Mouse (Mus musculus): ENCODE data around the gene Tfec. TPM values are rescaled to one million over a fixed set of nuclear protein-coding genes. Genes with fewer than 3 reads are reported as not detected.

The Tfec gene
- polyA plus RNA-seq, 1 experiment from 2014 or later, result 4.4 TPM

DNA sequence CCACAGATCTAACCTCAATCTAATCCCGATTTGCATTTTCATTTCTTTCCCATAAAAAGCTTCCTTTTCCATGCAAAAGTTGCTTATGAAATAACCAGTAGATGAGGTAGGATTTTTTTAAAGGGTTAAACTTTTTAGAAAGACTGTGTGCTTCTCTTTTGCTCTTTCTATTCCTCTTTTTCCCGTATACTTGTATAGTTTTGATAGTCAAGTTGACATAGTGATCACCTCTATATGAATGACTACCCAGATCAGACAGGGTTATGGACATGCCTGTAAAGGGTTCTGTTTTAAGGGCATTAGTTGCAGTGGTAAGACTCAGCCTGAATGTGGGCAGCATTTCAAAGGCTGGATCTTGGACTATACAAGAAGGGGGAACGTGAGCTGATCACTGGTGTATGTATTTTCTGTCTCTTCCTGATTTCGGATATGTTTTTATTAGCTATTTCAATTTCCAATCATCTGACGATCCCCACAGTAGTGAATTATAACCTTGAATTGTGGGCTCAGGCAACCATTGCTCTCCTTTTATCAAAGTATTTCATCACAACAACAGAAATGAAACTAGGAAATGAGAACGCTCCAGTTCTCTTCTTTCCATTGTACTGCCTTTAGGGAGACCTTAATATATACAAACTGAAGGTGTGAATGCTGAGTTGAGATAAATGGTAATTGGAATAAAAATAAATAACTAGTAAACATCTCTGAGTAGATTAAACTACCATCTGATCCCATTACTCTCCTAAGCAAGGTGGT lies 35.3 kb downstream of the Tfec start:
- ATAC-seq (ENCODE audit: insufficient read depth), result no peak
- 62% methylated on average over 6 of the region's 6 CpGs for WGBS (ENCODE audit: insufficient replicate concordance)
- no peak overlapping the region for H3K4me3 ChIP-seq (replicated peaks)

DNA sequence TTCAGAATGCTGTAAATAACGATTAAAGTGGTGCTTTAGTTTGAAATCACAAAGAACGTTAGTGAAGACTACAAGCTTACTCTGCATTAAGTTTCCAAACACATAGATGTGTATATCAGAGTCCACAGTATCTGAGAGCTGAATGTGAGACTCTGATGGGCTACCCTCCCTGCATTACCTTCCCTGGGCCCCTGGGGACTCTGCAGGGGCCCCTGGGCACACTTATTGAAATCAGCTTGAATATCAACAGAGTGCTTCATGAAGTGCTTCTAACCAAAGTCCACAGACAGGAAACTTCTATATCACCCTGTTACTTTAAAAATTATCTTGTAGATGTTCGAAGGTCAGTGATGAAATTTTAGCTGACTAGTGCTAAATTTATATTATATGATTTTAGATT lies 36.2 kb downstream of the Tfec start:
- Histone ChIP-seq H3K27me3 (no peaks in the 10 kb centered on the region), H3K9ac (no peak overlapping the region), H3K36me3 (replicated peaks) (no peaks in the 10 kb centered on the region), H3K9me3 (replicated peaks) (no peaks in the 10 kb centered on the region), H3K4me1 (replicated peaks) (no peaks in the 10 kb centered on the region), H3K27ac (replicated peaks) (no peak overlapping the region), H3K4me2 (no peak overlapping the region), H3K4me3 (replicated peaks) (no peak overlapping the region)
- 57% methylated on average over 3 of the region's 3 CpGs for WGBS (ENCODE audit: insufficient replicate concordance)
- ATAC-seq (ENCODE audit: insufficient read depth), result no peak

More for the DNA sequence above, 35.3 kb downstream of the Tfec start:
- Histone ChIP-seq H3K36me3 (replicated peaks) (no peaks in the 10 kb centered on the region), H3K27me3 (no peaks in the 10 kb centered on the region), H3K9ac (no peak overlapping the region), H3K9me3 (replicated peaks) (no peaks in the 10 kb centered on the region), H3K4me1 (replicated peaks) (no peaks in the 10 kb centered on the region), H3K27ac (replicated peaks) (no peak overlapping the region), H3K4me2 (no peak overlapping the region)

DNA sequence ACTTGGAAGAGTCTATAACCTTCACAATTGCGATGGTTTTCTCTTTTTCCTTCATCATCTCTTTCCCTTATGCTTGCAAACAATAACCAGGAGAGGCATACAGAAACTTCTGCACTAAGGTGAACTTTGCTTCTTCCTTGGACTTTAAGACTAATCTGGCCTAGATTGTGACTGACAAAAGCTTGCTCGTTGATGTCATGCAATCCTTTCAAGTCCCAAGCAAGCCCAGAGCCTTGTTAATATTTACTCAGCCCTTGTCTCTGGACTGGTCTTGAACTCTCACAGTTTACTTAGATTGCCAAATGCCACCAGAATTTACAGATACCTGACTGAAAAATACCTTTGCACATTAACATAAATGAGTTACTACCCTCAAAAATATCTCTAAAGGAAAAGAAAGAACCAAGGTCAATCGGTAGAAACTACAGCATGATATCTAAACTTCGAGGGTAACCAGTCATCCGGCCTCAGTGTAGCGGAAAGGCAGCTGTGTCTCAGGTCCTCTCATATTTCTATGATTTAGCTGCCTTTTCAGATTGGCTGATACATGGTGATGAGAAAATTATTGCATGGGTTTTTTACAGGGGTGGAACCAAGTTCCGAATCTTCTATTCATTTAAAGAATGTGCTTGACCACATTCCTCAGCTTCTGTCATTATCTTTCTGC lies 42.2 kb downstream of the Tfec start:
- no peak for ATAC-seq (ENCODE audit: insufficient read depth)
- 66% methylated on average over 7 of the region's 7 CpGs for WGBS (ENCODE audit: insufficient replicate concordance)
- H3K27ac ChIP-seq (replicated peaks), result no peak overlapping the region

DNA sequence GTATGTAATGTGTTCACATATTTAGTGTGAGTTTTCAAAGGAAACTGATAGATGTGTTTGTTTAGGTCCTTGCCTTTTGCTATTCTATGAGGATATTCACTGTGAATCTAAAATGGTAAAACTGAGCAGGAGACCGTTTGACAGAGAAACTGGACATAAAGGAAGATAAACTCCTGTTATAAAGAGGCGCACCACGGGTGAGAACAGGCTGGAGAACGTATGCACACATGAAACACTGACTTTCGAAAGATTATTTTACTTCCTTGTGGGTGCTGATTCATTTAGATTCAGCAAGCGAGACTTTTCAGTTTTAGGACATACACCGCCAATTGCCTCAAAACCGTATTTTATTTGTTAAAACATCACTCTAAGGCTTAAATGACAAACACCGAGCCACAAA lies 43.3 kb downstream of the Tfec start:
- no peak overlapping the region for H3K27ac ChIP-seq (replicated peaks)

More for the DNA sequence above, 42.2 kb downstream of the Tfec start:
- no peaks in the 10 kb centered on the region for H3K4me1 ChIP-seq (replicated peaks)
- no peaks in the 10 kb centered on the region for H3K36me3 ChIP-seq (replicated peaks)
- H3K9me3 ChIP-seq (replicated peaks), result no peaks in the 10 kb centered on the region
- no peaks in the 10 kb centered on the region for H3K27me3 ChIP-seq
- H3K4me3 ChIP-seq (replicated peaks), result no peak overlapping the region
- H3K4me2 ChIP-seq, result no peak overlapping the region
- H3K9ac ChIP-seq, result no peak overlapping the region

DNA sequence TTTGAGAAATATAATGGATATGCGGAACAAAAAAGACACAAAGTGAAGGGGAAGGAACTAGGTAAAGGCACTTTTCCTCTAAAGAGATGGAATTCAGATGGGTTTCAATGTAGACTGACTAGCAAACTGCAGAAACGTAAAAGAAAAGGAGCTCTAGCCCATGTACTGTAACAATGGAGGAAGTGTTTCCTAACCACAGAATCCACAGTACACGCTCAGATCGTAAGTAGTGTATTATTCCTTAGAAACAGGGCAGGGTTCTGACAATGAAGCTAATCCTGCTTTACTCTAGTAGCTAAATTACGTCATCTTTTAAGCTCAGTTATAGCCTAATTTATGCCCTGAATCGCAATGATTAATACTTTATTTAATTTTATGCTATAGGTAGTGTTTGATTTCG lies 51.7 kb downstream of the Tfec start:
- Histone ChIP-seq H3K4me3 (replicated peaks) (no peak overlapping the region), H3K4me2 (no peak overlapping the region), H3K4me1 (replicated peaks) (no peaks in the 10 kb centered on the region), H3K27me3 (no peaks in the 10 kb centered on the region), H3K9me3 (replicated peaks) (no peaks in the 10 kb centered on the region), H3K36me3 (replicated peaks) (no peaks in the 10 kb centered on the region), H3K27ac (replicated peaks) (no peak overlapping the region), H3K9ac (no peak overlapping the region)
- WGBS (ENCODE audit: insufficient replicate concordance), result 39% methylated on average over 7 of the region's 7 CpGs
- ATAC-seq (ENCODE audit: insufficient read depth), result no peak

More for the DNA sequence above, 43.3 kb downstream of the Tfec start:
- no peak overlapping the region for H3K4me2 ChIP-seq
- 60% methylated on average over 9 of the region's 9 CpGs for WGBS (ENCODE audit: insufficient replicate concordance)
- no peaks in the 10 kb centered on the region for H3K4me1 ChIP-seq (replicated peaks)
- ATAC-seq (ENCODE audit: insufficient read depth), result no peak
- no peaks in the 10 kb centered on the region for H3K36me3 ChIP-seq (replicated peaks)
- H3K4me3 ChIP-seq (replicated peaks), result no peak overlapping the region
- H3K9me3 ChIP-seq (replicated peaks), result no peaks in the 10 kb centered on the region
- no peaks in the 10 kb centered on the region for H3K27me3 ChIP-seq
- H3K9ac ChIP-seq, result no peak overlapping the region

DNA sequence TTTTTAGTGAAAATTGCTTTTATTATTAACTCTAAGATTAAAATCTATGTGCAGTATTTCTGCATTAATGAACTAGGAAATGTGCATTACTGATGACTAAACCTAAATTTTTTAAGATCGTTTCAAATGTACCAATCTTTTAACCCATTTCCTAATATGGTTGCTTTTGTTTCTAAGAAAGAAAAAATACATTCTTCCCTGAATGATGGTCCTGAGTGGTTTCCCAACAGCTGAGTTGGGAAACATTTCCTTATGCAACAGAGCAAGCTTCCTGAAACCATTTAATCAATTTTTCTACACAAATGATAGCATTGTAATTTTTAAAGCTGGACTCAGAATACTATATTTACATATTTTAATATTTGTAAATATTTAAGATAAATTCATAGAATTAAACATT lies 62.6 kb downstream of the Tfec start:
- Histone ChIP-seq H3K4me2 (no peak overlapping the region), H3K27ac (replicated peaks) (no peak overlapping the region), H3K4me3 (replicated peaks) (no peak overlapping the region), H3K36me3 (replicated peaks) (no peaks in the 10 kb centered on the region), H3K4me1 (replicated peaks) (no peaks in the 10 kb centered on the region), H3K27me3 (no peaks in the 10 kb centered on the region), H3K9me3 (replicated peaks) (no peaks in the 10 kb centered on the region), H3K9ac (no peak overlapping the region)
- 48% methylated on average over 1 of the region's 1 CpGs for WGBS (ENCODE audit: insufficient replicate concordance)
- no peak for ATAC-seq (ENCODE audit: insufficient read depth)

DNA sequence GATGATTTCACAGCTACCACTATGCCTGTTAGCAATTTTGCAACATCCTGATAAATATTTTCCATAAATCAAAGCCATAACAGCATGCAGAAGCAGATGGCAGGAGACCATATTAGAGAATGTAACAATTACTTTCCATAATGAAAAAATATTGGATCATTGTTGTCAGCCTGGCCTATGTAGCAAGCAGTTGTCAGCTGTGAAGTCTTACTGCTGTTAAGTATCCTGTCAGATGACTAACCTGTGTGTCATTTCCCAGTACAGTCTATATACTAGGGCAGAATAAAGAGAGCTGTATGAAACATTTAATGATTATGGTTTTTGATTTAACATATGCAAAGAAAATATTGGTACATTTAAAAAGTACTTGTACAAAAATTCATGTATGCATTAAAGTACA lies 69.9 kb downstream of the Tfec start:
- Histone ChIP-seq H3K4me2 (no peak overlapping the region), H3K27ac (replicated peaks) (no peak overlapping the region), H3K4me1 (replicated peaks) (no peaks in the 10 kb centered on the region), H3K9ac (no peak overlapping the region), H3K4me3 (replicated peaks) (no peak overlapping the region), H3K27me3 (no peaks in the 10 kb centered on the region), H3K9me3 (replicated peaks) (no peaks in the 10 kb centered on the region), H3K36me3 (replicated peaks) (no peaks in the 10 kb centered on the region)
- ATAC-seq (ENCODE audit: insufficient read depth), result no peak

DNA sequence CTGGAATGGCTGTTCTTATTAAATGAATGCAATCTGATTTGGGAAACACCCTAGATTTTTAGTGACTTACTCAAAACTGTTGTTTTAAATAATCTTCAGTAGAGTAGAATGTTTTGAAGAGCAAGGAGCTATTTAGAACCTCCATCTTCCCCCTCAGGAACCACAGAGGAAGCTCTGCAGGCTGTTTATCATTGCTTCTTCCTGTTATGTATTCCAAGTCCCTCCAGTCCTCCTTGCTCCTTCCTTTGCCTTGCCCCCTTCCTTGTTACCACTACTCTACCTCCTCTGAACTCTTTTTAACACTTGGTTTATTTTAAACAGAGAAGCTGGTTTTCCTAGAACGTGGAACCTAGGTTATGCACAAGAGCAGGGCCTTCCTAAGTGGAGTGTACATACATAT lies 76.3 kb downstream of the Tfec start:
- WGBS (ENCODE audit: insufficient replicate concordance), result 9% methylated on average over 1 of the region's 1 CpGs
- no peaks in the 10 kb centered on the region for H3K4me1 ChIP-seq (replicated peaks)
- no peak overlapping the region for H3K4me2 ChIP-seq
- no peak for ATAC-seq (ENCODE audit: insufficient read depth)
- no peak overlapping the region for H3K4me3 ChIP-seq (replicated peaks)
- no peak overlapping the region for H3K27ac ChIP-seq (replicated peaks)
- H3K36me3 ChIP-seq (replicated peaks), result no peaks in the 10 kb centered on the region
- no peaks in the 10 kb centered on the region for H3K27me3 ChIP-seq
- no peak overlapping the region for H3K9ac ChIP-seq
- no peaks in the 10 kb centered on the region for H3K9me3 ChIP-seq (replicated peaks)

DNA sequence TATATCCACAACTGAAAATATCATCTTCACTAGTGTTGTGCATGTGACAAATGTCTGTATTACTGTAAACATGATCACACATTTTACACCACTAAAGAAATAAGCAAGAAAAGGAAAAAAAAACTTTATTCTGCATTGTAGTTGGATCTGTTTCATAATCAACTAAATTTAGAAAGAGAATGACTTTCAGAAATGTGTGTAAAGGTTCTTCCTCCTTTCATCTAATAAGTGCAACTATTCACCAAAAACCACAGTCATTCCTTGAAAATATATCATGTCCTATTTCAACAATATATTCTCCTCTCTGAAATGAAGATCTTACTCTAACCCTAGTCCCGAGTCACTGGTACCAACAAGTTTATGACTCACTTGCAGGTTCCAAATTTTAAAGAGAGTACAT lies 91.9 kb downstream of the Tfec start:
- Histone ChIP-seq H3K9ac (no peak overlapping the region), H3K9me3 (replicated peaks) (no peaks in the 10 kb centered on the region), H3K4me1 (replicated peaks) (no peaks in the 10 kb centered on the region), H3K4me2 (no peak overlapping the region), H3K27me3 (no peaks in the 10 kb centered on the region), H3K36me3 (replicated peaks) (no peaks in the 10 kb centered on the region), H3K27ac (replicated peaks) (no peak overlapping the region), H3K4me3 (replicated peaks) (no peak overlapping the region)
- WGBS (ENCODE audit: insufficient replicate concordance), result 45% methylated on average over 1 of the region's 1 CpGs
- no peak for ATAC-seq (ENCODE audit: insufficient read depth)

DNA sequence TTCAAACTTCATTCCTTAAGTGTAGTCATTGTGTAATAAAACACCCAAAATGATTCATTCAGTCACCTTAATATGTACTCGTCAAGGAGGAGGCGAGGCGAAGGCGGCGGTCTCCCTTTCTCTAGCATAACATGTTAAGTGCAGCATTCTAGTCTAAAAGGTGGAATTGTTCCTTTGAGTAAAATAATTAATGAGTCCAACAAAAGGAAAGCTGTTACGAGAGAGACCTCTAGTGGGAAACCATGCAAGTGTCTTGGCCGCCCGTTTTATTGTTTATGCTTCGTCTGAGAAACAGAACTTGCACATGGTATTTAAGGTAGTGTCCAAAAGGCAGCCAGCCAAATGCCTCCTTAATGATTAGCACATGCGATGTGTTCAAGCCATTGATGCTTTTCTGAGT lies 100.6 kb downstream of the Tfec start:
- WGBS (ENCODE audit: insufficient replicate concordance), result 43% methylated on average over 10 of the region's 10 CpGs
- H3K36me3 ChIP-seq (replicated peaks), result no peaks in the 10 kb centered on the region
- no peak for ATAC-seq (ENCODE audit: insufficient read depth)

DNA sequence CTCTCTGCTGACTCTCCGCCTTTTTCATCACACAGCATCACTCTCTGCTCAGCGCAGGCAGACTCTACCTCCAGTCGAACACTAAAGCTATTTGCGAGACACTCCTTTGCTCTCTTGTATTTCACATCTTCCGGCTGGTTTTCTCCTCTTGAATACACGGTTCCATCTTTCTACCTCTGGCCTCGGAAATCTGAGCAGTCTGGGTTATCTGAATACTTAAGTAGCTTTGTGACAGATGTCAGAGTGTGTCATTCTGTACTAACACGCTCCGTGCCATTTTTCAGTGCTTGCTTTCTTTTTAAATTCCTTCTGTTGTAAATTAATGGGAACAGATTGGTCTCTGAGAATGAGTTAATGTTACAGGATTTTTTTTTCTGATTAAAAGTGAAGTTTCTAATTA lies 101.3 kb downstream of the Tfec start:
- no peaks in the 10 kb centered on the region for H3K36me3 ChIP-seq (replicated peaks)
- H3K27me3 ChIP-seq, result no peaks in the 10 kb centered on the region
- H3K9ac ChIP-seq, result no peak overlapping the region
- no peak overlapping the region for H3K4me2 ChIP-seq
- H3K27ac ChIP-seq (replicated peaks), result no peak overlapping the region
- no peak for ATAC-seq (ENCODE audit: insufficient read depth)
- no peaks in the 10 kb centered on the region for H3K4me1 ChIP-seq (replicated peaks)
- H3K4me3 ChIP-seq (replicated peaks), result no peak overlapping the region
- 68% methylated on average over 9 of the region's 9 CpGs for WGBS (ENCODE audit: insufficient replicate concordance)
- H3K9me3 ChIP-seq (replicated peaks), result no peaks in the 10 kb centered on the region

More for the DNA sequence above, 100.6 kb downstream of the Tfec start:
- Histone ChIP-seq H3K9me3 (replicated peaks) (no peaks in the 10 kb centered on the region), H3K9ac (no peak overlapping the region), H3K27ac (replicated peaks) (no peak overlapping the region), H3K4me3 (replicated peaks) (no peak overlapping the region), H3K4me2 (no peak overlapping the region), H3K27me3 (no peaks in the 10 kb centered on the region), H3K4me1 (replicated peaks) (no peaks in the 10 kb centered on the region)

DNA sequence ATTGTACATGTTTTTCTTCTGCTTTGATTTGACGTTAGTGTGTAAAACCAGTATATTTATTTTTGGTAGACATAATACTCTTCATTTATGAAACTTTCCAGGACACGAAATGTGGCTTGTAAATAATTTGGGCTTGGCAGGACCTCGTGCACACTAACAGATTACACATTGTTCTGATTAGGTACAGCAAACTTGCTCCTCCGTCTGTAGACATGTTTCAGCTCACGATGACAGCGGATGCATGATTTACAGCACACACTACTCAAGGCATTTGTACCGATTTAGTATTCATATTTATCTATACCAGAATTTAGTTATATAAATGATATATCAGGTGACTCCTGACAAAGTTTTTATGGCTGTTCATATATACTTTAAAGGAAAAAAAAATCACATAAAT lies 104.2 kb downstream of the Tfec start:
- ATAC-seq (ENCODE audit: insufficient read depth), result no peak
- 64% methylated on average over 7 of the region's 7 CpGs for WGBS (ENCODE audit: insufficient replicate concordance)
- H3K4me3 ChIP-seq (replicated peaks), result no peak overlapping the region
- no peaks in the 10 kb centered on the region for H3K9me3 ChIP-seq (replicated peaks)
- H3K27me3 ChIP-seq, result no peaks in the 10 kb centered on the region
- no peaks in the 10 kb centered on the region for H3K4me1 ChIP-seq (replicated peaks)
- no peak overlapping the region for H3K27ac ChIP-seq (replicated peaks)
- H3K4me2 ChIP-seq, result no peak overlapping the region
- no peaks in the 10 kb centered on the region for H3K36me3 ChIP-seq (replicated peaks)
- H3K9ac ChIP-seq, result no peak overlapping the region

All from liver, embryonic 15.5 days (tissue).